Mouse (Mus musculus): Measurements from ENCODE around the gene Hikeshi.

Hikeshi gene

DNA sequence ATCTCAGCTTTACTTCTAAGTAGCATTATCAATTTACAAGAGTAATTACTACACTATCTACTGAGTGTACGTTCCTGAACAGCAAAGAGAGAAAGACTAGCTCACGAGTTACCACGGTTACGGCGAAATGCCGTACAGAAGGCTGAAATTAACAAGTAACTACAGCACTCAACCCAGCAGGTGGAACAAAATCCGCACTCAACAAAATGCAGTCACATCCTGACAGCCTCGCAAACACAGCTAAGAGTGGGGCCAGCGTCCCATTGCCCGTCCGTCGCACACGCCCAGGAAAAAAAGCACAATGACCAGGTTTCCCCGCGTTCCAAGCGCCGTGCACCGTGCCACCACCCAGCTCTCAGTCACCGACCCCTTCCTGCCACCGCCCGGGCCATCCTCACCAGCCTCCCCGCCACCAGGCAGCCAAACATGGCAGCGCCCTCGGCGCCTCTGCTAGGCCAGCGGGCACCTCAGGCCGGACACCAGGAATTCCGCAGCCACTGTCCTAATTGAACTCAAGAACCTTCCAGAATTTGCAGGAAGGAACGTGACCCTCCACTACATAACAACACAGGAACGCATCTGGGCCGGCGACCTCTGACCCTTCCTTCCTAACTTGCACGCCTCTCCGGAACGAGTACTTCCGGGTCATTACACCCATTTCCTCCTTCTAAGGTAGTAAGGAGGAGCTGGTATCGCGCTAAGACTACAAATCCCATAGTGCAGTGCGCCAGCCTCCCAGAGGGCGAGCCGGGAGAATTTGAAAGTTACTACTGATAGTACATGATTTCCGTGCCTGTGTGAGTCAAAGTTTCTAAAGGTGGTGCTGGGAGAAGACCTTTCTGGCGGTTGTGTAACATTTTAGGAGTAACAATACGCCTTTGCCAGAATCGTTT, at the start of gene Hikeshi:
Hikeshi (minus strand) TSS at position 634 of the 893 bp plus-strand sequence.
- peak; percentile 83 to 90 for DNase-seq (ENCODE audit: low read depth in 1 of 2, low spot score in 2 of 2)

DNA sequence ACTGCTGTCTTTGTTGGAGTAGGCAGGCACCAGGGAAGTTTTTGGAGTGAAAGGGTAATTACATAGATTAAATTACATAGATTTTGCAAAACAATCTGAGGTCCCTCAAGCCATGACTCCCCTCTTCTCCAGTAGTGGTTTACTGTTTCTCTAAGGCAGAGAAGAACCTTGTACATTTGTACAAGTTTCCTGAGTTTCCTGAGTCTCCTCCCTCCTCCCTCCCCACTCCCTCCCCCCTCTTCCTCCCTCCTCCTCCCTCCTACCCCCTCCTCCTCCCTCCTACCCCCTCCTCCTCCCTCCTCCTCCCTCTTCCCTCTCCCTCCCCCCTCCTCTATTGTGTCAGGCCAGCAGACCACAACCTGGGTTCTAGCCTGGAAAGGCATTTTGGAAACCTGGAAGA, 43.4 kb upstream of the Hikeshi start:
- DNase-seq (ENCODE audit: low read depth in 1 of 2, low spot score in 2 of 2) = no peak

DNA sequence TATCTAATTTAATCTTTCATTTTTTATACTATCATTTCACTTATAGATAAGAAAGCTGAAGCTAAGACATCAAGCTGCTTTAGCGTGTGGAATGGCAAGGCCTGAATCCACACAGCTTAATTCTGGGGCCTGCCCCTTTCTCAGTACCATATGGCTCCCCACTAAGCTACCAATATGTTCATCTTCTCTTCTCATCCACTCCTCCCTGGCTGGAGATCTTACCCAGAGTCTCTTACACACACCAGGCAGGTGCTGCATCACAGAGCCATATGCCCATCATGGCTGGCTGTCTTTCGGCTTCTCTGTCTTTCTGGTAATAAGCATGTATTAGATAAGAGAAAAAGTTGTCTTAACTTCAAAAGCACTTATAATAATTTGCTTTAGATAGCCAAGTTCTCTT, 42.4 kb upstream of the Hikeshi start:
- no peak for DNase-seq (ENCODE audit: low read depth in 1 of 2, low spot score in 2 of 2)

DNA sequence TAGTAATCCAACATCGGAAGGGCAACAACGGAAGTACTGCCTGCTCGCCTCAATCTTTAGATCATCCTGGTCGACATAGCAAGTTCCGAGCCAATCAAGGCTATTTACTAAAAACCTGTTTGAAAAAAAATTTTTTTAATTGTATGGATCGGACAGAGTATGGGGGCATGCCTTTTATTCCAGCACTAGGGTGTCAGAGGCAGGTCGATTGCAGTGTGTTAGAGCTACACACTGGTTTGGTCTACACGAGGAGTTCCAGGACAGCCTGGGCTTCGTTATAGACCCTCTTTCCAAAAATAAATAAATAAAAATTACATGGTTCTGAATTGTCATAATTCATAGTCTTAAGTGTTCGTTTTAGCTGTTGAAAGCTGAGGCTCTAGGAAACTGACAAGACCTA, 40.6 kb upstream of the Hikeshi start:
- no peak for DNase-seq (ENCODE audit: low read depth in 1 of 2, low spot score in 2 of 2)

DNA sequence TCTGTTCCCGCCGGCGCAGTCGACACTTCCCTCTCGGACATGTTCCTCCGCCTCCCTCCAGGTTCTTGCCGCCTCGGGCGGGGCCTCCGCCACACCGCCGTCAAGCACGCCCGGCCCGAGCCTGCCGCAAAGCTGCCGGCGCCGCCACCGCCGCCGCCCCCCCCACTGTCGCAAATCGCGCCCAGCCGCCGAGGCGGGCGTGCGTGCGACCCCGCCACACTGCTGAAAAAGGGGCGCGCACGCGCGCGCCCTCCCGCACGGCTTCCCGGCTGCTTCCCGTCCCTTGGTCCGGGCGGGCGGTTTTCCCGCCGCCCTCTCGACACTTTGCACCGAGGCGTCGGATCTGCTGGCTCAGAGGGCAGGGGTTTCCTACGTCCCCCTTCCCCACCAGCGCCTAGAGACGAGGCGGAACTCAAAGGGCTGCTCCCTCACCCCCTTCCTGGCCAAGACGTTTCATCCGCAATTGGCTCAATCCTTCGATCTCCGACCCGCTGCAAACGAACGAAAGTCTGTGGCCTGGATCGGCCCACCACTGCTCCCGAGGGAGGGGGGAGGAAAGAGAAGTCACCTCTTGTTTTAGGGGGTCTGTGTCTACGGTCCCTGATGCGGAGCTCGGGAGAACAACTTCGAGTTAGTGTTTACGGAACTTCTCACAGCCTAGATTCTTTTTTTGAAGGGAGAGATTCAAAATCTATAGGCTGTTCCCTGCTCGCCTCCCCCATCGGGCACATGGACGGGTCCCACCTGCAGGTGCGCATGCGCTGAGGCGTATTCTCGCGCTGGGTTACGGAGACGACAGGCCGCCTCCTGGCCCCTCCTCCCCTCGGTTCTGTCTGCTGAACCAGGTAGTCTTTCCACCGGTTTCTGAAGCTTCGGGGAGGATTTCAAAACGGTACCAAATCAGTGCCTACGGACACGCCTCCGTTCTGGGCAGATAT, 39.8 kb upstream of the Hikeshi start, which contains the start of gene Eed:
Eed (minus strand) TSS at position 499 of the 938 bp plus-strand sequence.
- peak; percentile 90 to 91 for DNase-seq (ENCODE audit: low read depth in 1 of 2, low spot score in 2 of 2)

DNA sequence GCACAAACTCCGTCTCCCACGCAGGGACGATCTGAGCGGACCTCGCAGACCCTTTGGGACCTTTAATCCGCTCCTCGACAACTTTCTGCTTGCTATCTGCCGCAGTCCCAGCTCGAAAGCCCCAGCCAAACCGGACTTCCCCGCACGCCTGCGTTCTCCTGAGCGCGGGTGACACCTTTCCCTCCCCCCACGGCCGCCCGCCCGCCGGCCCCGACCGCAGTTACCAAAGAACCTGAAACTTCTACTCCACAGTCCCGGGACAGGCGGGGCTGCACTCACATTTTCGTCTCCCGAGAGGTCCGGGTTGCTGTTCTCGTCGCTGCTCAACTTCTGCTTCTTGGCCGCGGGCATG, 39.1 kb upstream of the Hikeshi start:
- DNase-seq (ENCODE audit: low read depth in 1 of 2, low spot score in 2 of 2) = no peak

DNA sequence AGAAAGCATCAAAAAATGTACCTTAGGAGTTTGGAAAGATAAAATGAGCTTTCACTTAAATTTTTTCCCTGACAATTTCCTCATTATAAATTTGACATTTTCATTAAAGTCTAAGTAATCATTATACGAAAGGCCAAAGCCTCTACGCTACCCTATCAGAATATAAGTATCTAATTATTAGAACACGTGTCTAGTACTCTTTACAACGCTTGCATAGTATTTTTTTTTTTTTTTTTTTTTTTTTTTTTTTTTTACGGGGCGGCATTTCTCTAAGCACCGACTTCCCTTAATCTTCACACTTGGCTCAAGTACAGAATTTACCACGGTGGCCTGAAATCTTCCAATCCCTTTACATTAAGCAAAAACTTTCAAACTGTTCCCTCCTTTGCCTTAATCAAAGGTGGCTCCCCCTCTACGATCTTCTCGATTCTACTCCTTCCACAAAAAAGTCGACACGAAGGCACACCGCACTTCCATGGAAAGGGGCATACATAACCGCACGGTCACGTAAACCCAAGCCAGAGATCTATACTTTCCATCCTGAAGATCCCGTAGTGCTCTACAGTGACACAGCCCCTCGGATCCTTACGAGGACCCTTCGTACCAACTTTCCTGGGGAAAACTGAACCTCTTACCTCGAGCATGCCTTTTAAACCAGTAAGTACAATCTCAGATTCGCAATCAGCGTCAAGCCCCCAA, 38.6 kb upstream of the Hikeshi start:
- DNase-seq (ENCODE audit: low read depth in 1 of 2, low spot score in 2 of 2) = peak in 1 of 2 experiments; percentile 1

DNA sequence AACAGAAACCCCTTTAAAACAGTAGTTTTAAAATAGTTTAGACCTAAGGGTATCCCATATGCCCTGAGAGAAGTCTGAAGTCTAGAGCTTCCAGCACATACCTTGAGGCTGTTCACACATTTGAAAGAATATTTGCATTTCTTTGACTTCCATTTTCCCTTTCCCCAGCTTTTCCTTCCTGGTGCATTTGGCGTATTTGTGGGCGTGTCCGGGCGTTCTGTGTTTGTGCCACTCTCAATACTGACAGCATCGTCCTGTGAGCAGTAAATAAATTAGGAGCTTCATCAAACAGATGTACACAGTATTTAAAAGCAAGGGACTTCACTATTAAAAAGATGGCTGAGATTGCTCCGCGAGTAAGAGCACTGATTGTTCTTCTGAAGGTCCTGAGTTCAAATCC, 35.8 kb upstream of the Hikeshi start:
- DNase-seq (ENCODE audit: low read depth in 1 of 2, low spot score in 2 of 2) = no peak

DNA sequence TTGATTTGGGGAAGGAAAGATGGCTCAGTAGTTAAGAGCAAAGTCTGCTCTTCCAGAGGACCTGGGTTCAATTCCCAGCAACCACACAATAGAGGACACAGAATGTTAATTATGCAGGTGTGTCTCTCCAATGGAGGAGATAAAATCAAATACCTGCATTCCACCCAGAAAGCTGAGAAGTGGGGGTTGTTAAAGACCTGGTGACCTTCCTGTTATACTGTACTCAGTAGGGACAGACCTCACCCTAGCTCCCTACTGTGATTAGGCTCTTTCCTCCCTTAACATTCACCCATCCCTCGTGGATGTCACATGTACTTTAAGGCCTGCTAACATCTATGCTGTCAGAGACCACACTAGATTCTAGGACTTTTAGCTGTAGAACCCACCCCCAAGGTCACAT, 34.6 kb upstream of the Hikeshi start:
- DNase-seq (ENCODE audit: low read depth in 1 of 2, low spot score in 2 of 2) = no peak

DNA sequence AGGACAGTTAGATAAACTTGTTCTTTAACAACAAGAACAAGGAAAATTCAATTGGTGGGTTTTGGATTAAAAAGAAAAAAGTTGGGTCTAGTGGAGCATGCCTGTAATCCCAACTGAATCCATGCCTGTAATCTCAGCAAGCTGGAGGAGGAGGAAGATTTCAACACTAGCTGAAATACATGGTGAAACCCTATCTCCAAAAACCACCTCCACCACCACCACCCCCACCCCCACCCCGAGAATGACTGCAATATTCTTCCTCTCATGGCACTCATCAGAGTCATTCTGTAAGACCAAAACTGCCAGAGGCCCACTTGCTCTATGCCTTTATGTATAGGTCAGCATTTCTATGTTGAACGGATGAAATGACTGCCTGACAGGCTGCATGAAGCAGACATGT, 26.2 kb upstream of the Hikeshi start:
- DNase-seq (ENCODE audit: low read depth in 1 of 2, low spot score in 2 of 2) = no peak

DNA sequence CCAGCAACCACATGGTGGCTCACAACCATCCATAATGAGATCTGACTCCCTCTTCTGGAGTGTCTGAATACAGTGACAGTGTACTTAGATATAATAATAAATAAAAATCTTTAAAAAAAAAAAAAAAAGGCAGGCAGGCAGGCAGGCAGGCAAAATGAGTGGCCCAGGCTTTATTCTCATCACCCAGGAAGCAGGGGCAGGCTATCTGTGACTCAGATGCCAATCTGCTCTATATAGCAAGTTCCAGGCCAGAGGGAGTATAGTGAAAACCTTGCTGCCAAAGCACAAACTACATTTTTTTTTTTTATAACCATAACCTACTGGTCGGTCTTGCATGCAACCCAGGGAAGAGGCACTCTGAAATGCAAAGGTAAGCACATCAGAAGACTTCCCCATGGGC, 25.8 kb upstream of the Hikeshi start:
- no peak for DNase-seq (ENCODE audit: low read depth in 1 of 2, low spot score in 2 of 2)

DNA sequence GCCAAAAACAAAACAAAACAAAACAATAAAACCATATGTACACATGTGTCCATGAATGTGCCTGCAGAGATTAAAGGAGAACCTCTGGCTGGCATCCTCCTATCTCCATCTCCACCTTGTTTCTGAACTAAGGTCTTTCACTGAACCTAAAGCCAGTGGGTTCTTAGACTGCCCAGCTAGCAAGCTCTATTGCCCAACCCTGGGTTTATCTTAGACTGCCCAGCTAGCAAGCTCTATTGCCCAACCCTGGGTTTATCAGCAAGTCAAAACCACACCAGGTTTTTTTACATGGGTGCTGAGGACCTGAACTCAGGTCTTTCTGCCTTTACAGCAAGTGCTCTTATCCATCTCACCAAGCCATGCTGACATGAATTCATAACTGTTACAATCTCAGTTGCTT, 22.1 kb upstream of the Hikeshi start:
- DNase-seq (ENCODE audit: low read depth in 1 of 2, low spot score in 2 of 2) = no peak

DNA sequence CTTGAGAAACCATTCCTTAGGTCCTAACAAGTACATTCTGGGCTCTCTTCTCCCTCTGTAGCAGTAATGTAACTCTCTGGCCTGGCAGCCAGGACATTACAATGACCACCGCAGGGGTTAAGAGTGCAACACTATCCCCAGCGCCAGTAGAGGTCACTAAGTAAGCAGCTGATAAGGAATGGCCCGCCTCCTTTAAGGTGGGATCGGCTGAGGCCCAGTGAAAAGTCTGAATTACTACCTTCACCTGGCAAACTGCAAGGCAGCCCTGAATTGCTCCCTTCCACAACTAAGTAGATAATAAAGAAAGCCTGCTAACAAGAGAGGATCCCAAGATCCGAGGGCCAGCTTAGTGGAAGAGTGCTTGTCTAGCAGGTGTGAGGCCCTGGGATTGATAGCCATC, 16.3 kb upstream of the Hikeshi start:
- no peak for DNase-seq (ENCODE audit: low read depth in 1 of 2, low spot score in 2 of 2)

DNA sequence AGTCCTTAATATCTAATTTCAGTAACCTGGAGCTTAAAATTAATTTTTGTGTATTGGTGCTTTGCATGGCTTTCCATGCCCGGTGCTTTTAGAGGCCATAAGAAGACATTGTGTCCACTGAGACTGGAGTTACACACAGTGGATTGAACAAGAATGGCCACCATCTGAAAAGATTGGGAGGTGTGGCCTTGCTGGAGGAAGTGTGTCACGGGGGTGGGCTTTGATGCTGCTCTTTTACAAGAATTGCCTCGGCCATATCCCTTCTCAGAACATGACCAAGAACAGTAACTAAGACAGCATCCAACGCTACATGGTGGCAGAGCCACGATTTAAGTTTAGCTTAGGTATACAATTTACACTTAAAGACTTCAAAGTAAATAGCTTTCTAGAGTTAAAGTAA, 13.3 kb upstream of the Hikeshi start:
- no peak for DNase-seq (ENCODE audit: low read depth in 1 of 2, low spot score in 2 of 2)

DNA sequence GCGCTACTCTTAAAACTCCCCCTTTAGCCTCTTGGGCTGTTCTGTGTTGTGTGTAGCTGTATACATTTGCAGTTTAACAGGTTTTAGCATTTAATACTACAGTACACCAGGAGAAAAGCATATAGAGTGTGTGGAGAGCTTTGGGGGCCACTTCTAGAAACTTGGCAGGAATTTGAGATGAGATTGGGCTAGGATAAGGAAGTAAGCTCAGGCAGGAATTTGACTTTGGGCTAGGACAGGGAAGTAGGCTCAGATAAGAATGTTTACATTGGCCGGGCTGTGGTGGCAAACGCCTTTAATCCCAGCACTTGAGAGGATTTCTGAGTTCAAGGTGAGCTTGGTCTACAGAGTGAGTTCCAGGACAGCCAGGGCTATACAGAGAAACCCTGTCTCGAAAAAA, 8.4 kb upstream of the Hikeshi start:
- no peak for DNase-seq (ENCODE audit: low read depth in 1 of 2, low spot score in 2 of 2)

DNA sequence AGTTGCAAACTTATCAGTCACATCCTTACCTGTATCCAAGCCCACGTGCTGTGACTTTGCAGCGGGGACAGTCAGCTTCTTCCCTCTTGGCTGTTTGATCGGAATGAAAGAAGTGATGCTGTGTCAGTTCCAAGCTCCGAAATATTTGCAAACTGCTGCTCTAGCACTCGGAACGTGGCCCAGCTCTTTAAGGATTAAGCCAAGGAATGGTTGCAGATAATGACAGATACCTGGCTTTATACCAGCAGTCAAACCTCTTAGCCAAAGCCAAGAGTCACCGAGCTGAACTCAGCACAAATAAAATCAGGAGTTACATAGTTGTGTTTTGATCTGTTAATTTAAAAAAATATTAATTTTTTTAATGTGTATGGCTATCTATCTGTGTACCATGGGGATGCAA, 7.0 kb upstream of the Hikeshi start:
- no peak for DNase-seq (ENCODE audit: low read depth in 1 of 2, low spot score in 2 of 2)

DNA sequence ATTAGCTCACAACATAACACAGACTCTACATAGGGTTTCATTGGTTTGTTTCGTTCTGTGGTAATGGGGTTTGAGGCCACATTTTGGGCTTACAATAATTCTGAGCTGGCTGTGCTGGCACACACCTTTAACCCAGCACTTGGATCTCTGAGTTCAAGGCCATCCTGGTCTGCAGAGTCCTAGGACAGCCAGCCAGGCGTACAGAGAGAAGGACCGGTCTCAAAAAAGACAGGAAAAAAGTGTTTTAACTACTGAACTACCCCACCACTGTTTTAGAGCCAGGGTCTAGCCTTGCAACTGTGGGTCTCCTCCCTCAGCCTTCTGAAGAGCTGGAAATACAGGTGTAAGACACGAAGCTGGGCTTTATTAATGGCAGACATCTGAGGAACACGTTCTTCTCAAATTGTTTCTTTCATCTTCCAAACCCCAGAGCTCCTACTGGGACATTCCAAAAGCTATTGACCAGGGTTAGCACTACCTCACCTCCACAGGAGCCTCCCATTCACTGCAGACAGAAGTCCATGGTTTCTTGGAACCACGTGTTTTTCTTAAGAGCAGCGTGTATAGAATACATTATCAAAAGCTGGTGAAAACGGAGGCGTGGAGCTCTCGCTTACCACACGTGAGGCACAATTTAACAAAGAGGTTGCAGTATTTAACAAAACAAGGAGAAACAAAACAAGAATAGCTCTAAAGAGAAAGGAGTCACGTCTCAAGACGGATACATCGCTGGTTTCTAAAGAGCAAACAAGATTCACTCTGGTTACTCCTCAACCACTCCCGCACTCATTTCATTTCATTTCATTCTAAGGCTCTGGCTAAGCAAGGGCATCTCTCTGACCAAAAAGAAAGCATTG, 1.3 kb downstream of the Hikeshi start:
- no peak for DNase-seq (ENCODE audit: low read depth in 1 of 2, low spot score in 2 of 2)

DNA sequence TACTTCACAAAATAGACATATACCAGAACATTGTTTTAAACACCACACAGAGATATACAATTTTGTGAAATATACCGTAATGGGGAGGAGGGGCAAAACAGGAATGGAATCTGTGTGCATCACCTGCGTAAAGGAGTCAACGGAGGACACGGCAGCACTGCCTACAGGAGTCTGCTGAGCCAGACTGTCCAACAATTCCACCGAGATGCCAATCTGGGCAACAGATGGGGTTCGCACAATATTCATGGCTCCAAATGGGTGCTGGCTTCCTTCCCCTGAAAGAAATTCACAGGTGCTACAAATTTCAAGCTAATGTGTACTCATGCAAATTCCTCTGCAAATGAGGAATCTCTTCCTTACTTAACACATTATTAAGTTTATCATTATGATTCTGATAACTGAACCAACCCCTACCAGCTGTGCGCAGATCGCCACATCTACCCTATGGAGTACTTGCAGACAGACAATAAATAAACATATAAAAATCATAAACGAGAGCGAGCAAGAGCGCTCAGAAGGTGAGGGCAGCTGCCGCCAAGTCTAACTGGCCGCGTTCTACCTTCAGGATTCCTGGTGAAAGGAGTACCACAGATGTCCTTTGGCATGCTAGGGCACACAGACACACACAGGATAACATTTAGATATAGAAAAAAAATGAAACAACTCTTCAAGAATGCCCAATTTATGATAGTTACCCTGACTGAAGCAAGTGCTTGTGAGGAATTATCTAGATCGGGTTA, 17.4 kb downstream of the Hikeshi start:
- DNase-seq (ENCODE audit: low read depth in 1 of 2, low spot score in 2 of 2) = no peak

DNA sequence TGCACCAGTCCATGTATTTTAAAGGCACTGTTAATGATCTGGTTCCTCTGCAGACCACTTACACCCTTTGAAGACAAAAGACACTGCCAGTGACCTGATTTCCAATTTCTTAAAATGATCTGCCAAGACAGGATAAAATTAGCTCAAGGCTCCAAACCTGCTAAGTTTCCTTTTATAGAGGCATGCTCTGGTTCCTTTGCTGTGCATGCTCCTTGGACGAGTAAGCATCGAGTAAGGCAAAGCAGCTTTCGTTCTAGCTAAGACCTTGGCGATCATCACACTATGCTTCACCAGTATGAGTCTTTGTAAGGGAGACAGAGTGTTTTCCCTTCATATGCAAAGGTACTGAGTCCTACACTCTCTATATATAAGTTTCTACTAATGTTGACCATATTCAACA, 23.2 kb downstream of the Hikeshi start:
- DNase-seq (ENCODE audit: low read depth in 1 of 2, low spot score in 2 of 2) = no peak

DNA sequence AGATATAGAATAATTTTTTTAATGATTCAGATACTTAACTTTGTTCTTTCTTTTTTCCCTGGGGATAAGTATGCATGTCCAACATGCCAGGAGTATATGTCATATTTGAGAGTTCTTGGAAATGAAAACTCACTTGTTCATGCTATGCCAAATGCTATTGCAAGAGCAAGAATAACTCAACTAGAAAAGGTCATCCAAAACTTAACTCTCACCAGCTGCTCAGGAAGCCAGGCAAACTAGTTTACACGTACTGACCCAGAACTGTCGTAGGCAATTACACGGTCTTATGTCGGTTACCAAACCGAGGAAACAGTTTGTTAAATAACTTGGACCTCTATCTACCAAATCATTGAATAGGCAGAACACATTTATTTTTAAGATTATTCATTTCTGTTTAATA, 24.3 kb downstream of the Hikeshi start:
- DNase-seq (ENCODE audit: low read depth in 1 of 2, low spot score in 2 of 2) = no peak
